Mouse (Mus musculus) liver, embryonic 14.5 days (tissue): Measurements from ENCODE around the gene Fam89b. TPM values are rescaled to one million over a fixed set of nuclear protein-coding genes. Genes with fewer than 3 reads are reported as not detected.

Source experiments
- ATAC-seq: fragments of 200-750 bp; cut with Nextera tagmentation; 2 replicates; pipeline ENCODE4 v1.8.0; 2017; ENCODE audit warnings: moderate number of reproducible peaks, mild to moderate bottlenecking, moderate library complexity; ENCODE audit not compliant: insufficient read depth
- DNase-seq, 3 experiments: peaks; one replicate each; pipeline ENCODE4 v3.0.0-alpha.2; 2012 to 2013; ENCODE audit warnings: low read depth in 3 of 3, low spot score in 3 of 3
- H3K27ac ChIP-seq: fragments of 300-500 bp; sonication (generic); 2 replicates; pipeline ENCODE4 v1.5.1; 2014; ENCODE audit warnings: moderate library complexity, mild to moderate bottlenecking, control low read depth, inconsistent platforms
- H3K27me3 ChIP-seq: fragments of 300-500 bp; sonication (generic); 2 replicates; pipeline ENCODE4 v1.6.1; 2014; ENCODE audit warnings: mild to moderate bottlenecking, low read length, moderate library complexity; ENCODE audit not compliant: control insufficient read depth, insufficient read depth
- H3K36me3 ChIP-seq: fragments of 300-500 bp; sonication (generic); replicated peaks from 2 replicates; pipeline ENCODE4 v1.6.1; 2014; ENCODE audit warnings: low read depth; ENCODE audit not compliant: control insufficient read depth, insufficient read depth
- H3K4me1 ChIP-seq, 2 experiments: fragments of 200-500 bp in 1 of 2; fragments of 300-500 bp in 1 of 2; sonication (generic) in 1 of 2; replicated peaks; 2 replicates each; pipeline ENCODE4 v1.6.1; 2012 to 2014; ENCODE audit warnings: antibody characterized with exemption in 1 of 2, inconsistent platforms in 1 of 2, low read length in 1 of 2; ENCODE audit not compliant: control insufficient read depth in 2 of 2, insufficient read depth in 2 of 2
- H3K4me2 ChIP-seq: fragments of 300-500 bp; sonication (generic); 2 replicates; pipeline ENCODE4 v1.6.1; 2014; ENCODE audit warnings: low read depth, mild to moderate bottlenecking, control low read depth, moderate library complexity
- H3K4me3 ChIP-seq, 2 experiments: fragments of 200-500 bp in 1 of 2; fragments of 300-500 bp in 1 of 2; sonication (generic) in 1 of 2; 2 replicates each; pipeline ENCODE4 v1.5.1; 2012 to 2014; ENCODE audit warnings: low read depth in 2 of 2, low read length in 2 of 2, mild to moderate bottlenecking in 2 of 2, control low read depth in 1 of 2, inconsistent platforms in 1 of 2, moderate library complexity in 1 of 2; ENCODE audit not compliant: insufficient read depth in 1 of 2
- H3K9ac ChIP-seq: fragments of 300-500 bp; sonication (generic); replicated peaks from 2 replicates; pipeline ENCODE4 v1.6.1; 2014; ENCODE audit warnings: mild to moderate bottlenecking, control low read depth, moderate library complexity
- H3K9me3 ChIP-seq: fragments of 300-500 bp; sonication (generic); 2 replicates; pipeline ENCODE4 v1.6.1; 2016; ENCODE audit warnings: low read length, mixed read lengths; ENCODE audit not compliant: control insufficient read depth
- CTCF ChIP-seq: IDR thresholded peaks from 2 replicates; pipeline ENCODE4 v1.5.1; 2016; ENCODE audit warnings: antibody characterized with exemption, low read depth, control low read depth
- EP300 ChIP-seq: IDR thresholded peaks from 2 replicates; pipeline ENCODE4 v1.6.1; 2016; ENCODE audit warnings: antibody characterized with exemption, low read depth
- WGBS: fragments of 180-500 bp; shearing (Covaris S2); extraction: QIAGEN DNeasy Blood & Tissue Kit; methylation state at CpG from one replicate; pipeline ENCODE4 v1.1.7; 2014; ENCODE audit not compliant: insufficient replicate concordance; 5-methylcytosine and 5-hydroxymethylcytosine counted together
- microRNA-seq: library from miRNA; unstranded; fragments of <30 nt; microRNA quantifications from one replicate; pipeline ENCODE4, GENCODE M21; 2016
- polyA plus RNA-seq, 2 experiments: library from polyadenylated mRNA; depleted of rRNA in 1 of 2; stranded (reverse) in 1 of 2; unstranded in 1 of 2; fragments of >200 nt; fragmentation: Nextera tagmentation in 1 of 2; extraction: Ambion mirVana in 1 of 2; gene quantifications; 2 replicates each; pipeline versions ENCODE4 v1.2.1 to v1.2.3; 2012 to 2014

Fam89b gene
- polyA plus RNA-seq, 2 experiments = 41.0 to 44.0 TPM

- H3K36me3 ChIP-seq = peaks cover 73% of the 10 kb centered on the region
- H3K27me3 ChIP-seq = no peaks in the 10 kb centered on the region
- H3K9ac ChIP-seq = no peak overlapping the region
- DNase-seq (no peak), ATAC-seq (no peak)
- no peak overlapping the region for H3K27ac ChIP-seq
- WGBS = 84% methylated on average over 4 of the region's 4 CpGs
- no peak for TF ChIP-seq EP300
- no peak for TF ChIP-seq CTCF
- no peak overlapping the region for H3K4me2 ChIP-seq
- H3K4me1 ChIP-seq = no peaks in the 10 kb centered on the region
- H3K9me3 ChIP-seq = no peaks in the 10 kb centered on the region
- no peak overlapping the region for H3K4me3 ChIP-seq
Observed at GRCm38 (mm10) chr19:5680432-5680831, 49.0 kb downstream of the Fam89b start.

Small RNA genes within 50 kb of the gene (microRNA-seq; reads per million reads assigned to microRNA genes)
- gene Mir6987 = not detected

Other genes starting within 250 kb of the Fam89b start
- gene Mus81, start 241.3 kb downstream of the Fam89b start, polyA plus RNA-seq (2012; rRNA removed) = 11.3 and 11.4 TPM in 2 replicates
- 13.8 and 15.6 TPM in 2 replicates for gene Mus81, start 241.3 kb downstream of the Fam89b start, polyA plus RNA-seq (2014; fragmentation: Nextera tagmentation; extraction: Ambion mirVana)
- 432 and 443 TPM in 2 replicates for gene Cfl1, start 239.2 kb downstream of the Fam89b start, polyA plus RNA-seq (2012; rRNA removed)
- gene Cfl1, start 239.2 kb downstream of the Fam89b start, polyA plus RNA-seq (2014; fragmentation: Nextera tagmentation; extraction: Ambion mirVana) = 1,304 and 1,332 TPM in 2 replicates
- gene 1700020D05Rik, start 225.9 kb downstream of the Fam89b start, polyA plus RNA-seq (2012; rRNA removed) = 0.81 TPM in 2 replicates
- not detected in 2 replicates for gene 1700020D05Rik, start 225.9 kb downstream of the Fam89b start, polyA plus RNA-seq (2014; fragmentation: Nextera tagmentation; extraction: Ambion mirVana)
- gene Snx32, start 219.1 kb downstream of the Fam89b start, polyA plus RNA-seq (2012; rRNA removed) = 9.0 and 9.3 TPM in 2 replicates
- gene Snx32, start 219.1 kb downstream of the Fam89b start, polyA plus RNA-seq (2014; fragmentation: Nextera tagmentation; extraction: Ambion mirVana) = 4.7 and 5.5 TPM in 2 replicates
- gene Ovol1, start 169.0 kb downstream of the Fam89b start, polyA plus RNA-seq (2012; rRNA removed) = 0.01 and 0.02 TPM in 2 replicates
- gene Ovol1, start 169.0 kb downstream of the Fam89b start, polyA plus RNA-seq (2014; fragmentation: Nextera tagmentation; extraction: Ambion mirVana) = not detected in 2 replicates
- gene Ap5b1, start 161.6 kb downstream of the Fam89b start, polyA plus RNA-seq (2012; rRNA removed) = 1.3 and 1.5 TPM in 2 replicates
- 1.4 and 1.8 TPM in 2 replicates for gene Ap5b1, start 161.6 kb downstream of the Fam89b start, polyA plus RNA-seq (2014; fragmentation: Nextera tagmentation; extraction: Ambion mirVana)
- 69.9 and 87.7 TPM in 2 replicates for gene Rnaseh2c, start 127.8 kb downstream of the Fam89b start, polyA plus RNA-seq (2012; rRNA removed)
- 115 and 129 TPM in 2 replicates for gene Rnaseh2c, start 127.8 kb downstream of the Fam89b start, polyA plus RNA-seq (2014; fragmentation: Nextera tagmentation; extraction: Ambion mirVana)
- 21.0 and 25.6 TPM in 2 replicates for gene Kat5, start 119.4 kb downstream of the Fam89b start, polyA plus RNA-seq (2012; rRNA removed)
- gene Kat5, start 119.4 kb downstream of the Fam89b start, polyA plus RNA-seq (2014; fragmentation: Nextera tagmentation; extraction: Ambion mirVana) = 8.5 and 10.0 TPM in 2 replicates
- gene Rela, start 92.2 kb downstream of the Fam89b start, polyA plus RNA-seq (2012; rRNA removed) = 14.8 and 19.9 TPM in 2 replicates
- gene Rela, start 92.2 kb downstream of the Fam89b start, polyA plus RNA-seq (2014; fragmentation: Nextera tagmentation; extraction: Ambion mirVana) = 18.9 and 21.9 TPM in 2 replicates
- 27.5 and 33.2 TPM in 2 replicates for gene Sipa1, start 65.9 kb downstream of the Fam89b start, polyA plus RNA-seq (2012; rRNA removed)
- 14.3 and 18.9 TPM in 2 replicates for gene Sipa1, start 65.9 kb downstream of the Fam89b start, polyA plus RNA-seq (2014; fragmentation: Nextera tagmentation; extraction: Ambion mirVana)
- gene Map3k11, start 40.9 kb downstream of the Fam89b start, polyA plus RNA-seq (2012; rRNA removed) = 13.7 and 14.5 TPM in 2 replicates
- 9.1 and 10.8 TPM in 2 replicates for gene Map3k11, start 40.9 kb downstream of the Fam89b start, polyA plus RNA-seq (2014; fragmentation: Nextera tagmentation; extraction: Ambion mirVana)
- gene Pcnx3, start 40.7 kb downstream of the Fam89b start, polyA plus RNA-seq (2012; rRNA removed) = 19.8 and 25.9 TPM in 2 replicates
- gene Pcnx3, start 40.7 kb downstream of the Fam89b start, polyA plus RNA-seq (2014; fragmentation: Nextera tagmentation; extraction: Ambion mirVana) = 9.1 and 9.8 TPM in 2 replicates
- 0.04 TPM in 1 of 2 replicates, not detected in the other for gene Kcnk7, start 25.3 kb downstream of the Fam89b start, polyA plus RNA-seq (2012; rRNA removed)
- gene Kcnk7, start 25.3 kb downstream of the Fam89b start, polyA plus RNA-seq (2014; fragmentation: Nextera tagmentation; extraction: Ambion mirVana) = 0.17 and 0.27 TPM in 2 replicates
- gene Ehbp1l1, start 3.3 kb downstream of the Fam89b start, polyA plus RNA-seq (2012; rRNA removed) = 70.8 and 95.5 TPM in 2 replicates
- 66.0 and 76.7 TPM in 2 replicates for gene Ehbp1l1, start 3.3 kb downstream of the Fam89b start, polyA plus RNA-seq (2014; fragmentation: Nextera tagmentation; extraction: Ambion mirVana)
- 1.9 and 2.1 TPM in 2 replicates for gene Ltbp3, start 11.3 kb upstream of the Fam89b start, polyA plus RNA-seq (2012; rRNA removed)
- gene Ltbp3, start 11.3 kb upstream of the Fam89b start, polyA plus RNA-seq (2014; fragmentation: Nextera tagmentation; extraction: Ambion mirVana) = 0.85 and 1.6 TPM in 2 replicates
- gene Scyl1, start 41.8 kb upstream of the Fam89b start, polyA plus RNA-seq (2012; rRNA removed) = 21.1 and 27.1 TPM in 2 replicates
- gene Scyl1, start 41.8 kb upstream of the Fam89b start, polyA plus RNA-seq (2014; fragmentation: Nextera tagmentation; extraction: Ambion mirVana) = 15.8 and 18.6 TPM in 2 replicates
- 5.9 and 6.7 TPM in 2 replicates for gene Frmd8, start 145.6 kb upstream of the Fam89b start, polyA plus RNA-seq (2012; rRNA removed)
- gene Frmd8, start 145.6 kb upstream of the Fam89b start, polyA plus RNA-seq (2014; fragmentation: Nextera tagmentation; extraction: Ambion mirVana) = 6.6 and 8.4 TPM in 2 replicates
- 5.3 and 5.8 TPM in 2 replicates for gene Slc25a45, start 148.2 kb upstream of the Fam89b start, polyA plus RNA-seq (2012; rRNA removed)
- gene Slc25a45, start 148.2 kb upstream of the Fam89b start, polyA plus RNA-seq (2014; fragmentation: Nextera tagmentation; extraction: Ambion mirVana) = 3.2 and 4.6 TPM in 2 replicates
- gene Tigd3, start 164.5 kb upstream of the Fam89b start, polyA plus RNA-seq (2012; rRNA removed) = 2.2 and 2.4 TPM in 2 replicates
- gene Tigd3, start 164.5 kb upstream of the Fam89b start, polyA plus RNA-seq (2014; fragmentation: Nextera tagmentation; extraction: Ambion mirVana) = 1.1 TPM in 2 replicates
- gene Dpf2, start 183.4 kb upstream of the Fam89b start, polyA plus RNA-seq (2012; rRNA removed) = 35.3 and 36.0 TPM in 2 replicates
- 45.1 and 54.5 TPM in 2 replicates for gene Dpf2, start 183.4 kb upstream of the Fam89b start, polyA plus RNA-seq (2014; fragmentation: Nextera tagmentation; extraction: Ambion mirVana)
- gene Cdc42ep2, start 195.2 kb upstream of the Fam89b start, polyA plus RNA-seq (2012; rRNA removed) = 2.2 and 2.3 TPM in 2 replicates
- gene Cdc42ep2, start 195.2 kb upstream of the Fam89b start, polyA plus RNA-seq (2014; fragmentation: Nextera tagmentation; extraction: Ambion mirVana) = 1.6 and 2.1 TPM in 2 replicates
- gene Pola2, start 234.5 kb upstream of the Fam89b start, polyA plus RNA-seq (2012; rRNA removed) = 60.9 and 66.4 TPM in 2 replicates
- gene Pola2, start 234.5 kb upstream of the Fam89b start, polyA plus RNA-seq (2014; fragmentation: Nextera tagmentation; extraction: Ambion mirVana) = 63.0 and 68.1 TPM in 2 replicates